Comparison of ENCODE assay signal across 23 mouse cellular contexts in genomic region chr1:143071781-143072382, GRCm38 (mm10).
A peak's percentile ranks its signal among the peaks of the same experiment; 100 is the strongest.
DNase-seq lines count a peak whose midpoint lies in the region; ATAC-seq lines count a peak whose summit lies in the region.
"Had no signal": no experiment of that assay in that cellular context is flagged by ENCODE, and none has a peak within 500 bp of the region (broad histone marks: within the 10 kb centered on the region; RNA-seq: fewer than 3 reads in every experiment).

No protein-coding gene starts in this region.

- no peak for ATAC-seq in embryonic facial prominence, embryonic 11.5 days (replicated peaks; ENCODE audit: insufficient number of reproducible peaks, low FRiP score, low TSS enrichment, low read depth)
- ATAC-seq in neural tube, embryonic 13.5 days (ENCODE audit: low read depth): peak; percentile 23; the same call in 1 of the 2 replicates
- ATAC-seq: forebrain, embryonic 14.5 days; forebrain, embryonic 16.5 days had no signal

- no peaks in the 10 kb centered on the region for H3K4me1 ChIP-seq in embryonic facial prominence, embryonic 11.5 days (ENCODE audit: control insufficient read depth, insufficient read depth, low read length)
- no peaks in the 10 kb centered on the region for H3K4me1 ChIP-seq in embryonic facial prominence, embryonic 10.5 days
- no peaks in the 10 kb centered on the region for H3K4me1 ChIP-seq in neural tube, embryonic 13.5 days (replicated peaks)
- H3K4me1 ChIP-seq: embryonic facial prominence, embryonic 13.5 days; embryonic facial prominence, embryonic 15.5 days; forebrain, embryonic 10.5 days; forebrain, embryonic 12.5 days had no signal

- H3K27ac ChIP-seq in embryonic facial prominence, embryonic 11.5 days (replicated peaks; ENCODE audit: low read depth, low read length): no peak overlapping the region
- no peak overlapping the region for H3K27ac ChIP-seq in embryonic facial prominence, embryonic 10.5 days (replicated peaks)
- no peak overlapping the region for H3K27ac ChIP-seq in neural tube, embryonic 13.5 days (replicated peaks)
- H3K27ac ChIP-seq: embryonic facial prominence, embryonic 13.5 days; embryonic facial prominence, embryonic 15.5 days; forebrain, embryonic 10.5 days; forebrain, embryonic 12.5 days had no signal

- no peaks in the 10 kb centered on the region for H3K9me3 ChIP-seq in embryonic facial prominence, embryonic 11.5 days (replicated peaks; ENCODE audit: control insufficient read depth, low read length)
- H3K9me3 ChIP-seq in embryonic facial prominence, embryonic 10.5 days: no peaks in the 10 kb centered on the region
- H3K9me3 ChIP-seq in neural tube, embryonic 13.5 days: no peaks in the 10 kb centered on the region
- H3K9me3 ChIP-seq: embryonic facial prominence, embryonic 13.5 days; embryonic facial prominence, embryonic 15.5 days; forebrain, embryonic 10.5 days; forebrain, embryonic 12.5 days had no signal

- no peak overlapping the region for H3K9ac ChIP-seq in embryonic facial prominence, embryonic 11.5 days (replicated peaks; ENCODE audit: low read length)
- no peak overlapping the region for H3K9ac ChIP-seq in neural tube, embryonic 13.5 days
- H3K9ac ChIP-seq: embryonic facial prominence, embryonic 13.5 days; embryonic facial prominence, embryonic 15.5 days; forebrain, embryonic 12.5 days had no signal

- no peak overlapping the region for H3K4me3 ChIP-seq in embryonic facial prominence, embryonic 11.5 days (ENCODE audit: low read depth, low read length)
- no peak overlapping the region for H3K4me3 ChIP-seq in embryonic facial prominence, embryonic 10.5 days
- no peak overlapping the region for H3K4me3 ChIP-seq in neural tube, embryonic 13.5 days
- H3K4me3 ChIP-seq: embryonic facial prominence, embryonic 13.5 days; embryonic facial prominence, embryonic 15.5 days; erythroblast, embryonic 14.5 days; forebrain, embryonic 10.5 days; forebrain, embryonic 12.5 days had no signal

- no peak overlapping the region for H3K4me2 ChIP-seq in embryonic facial prominence, embryonic 11.5 days (ENCODE audit: low read depth, low read length)
- no peak overlapping the region for H3K4me2 ChIP-seq in neural tube, embryonic 13.5 days
- H3K4me2 ChIP-seq: embryonic facial prominence, embryonic 13.5 days; embryonic facial prominence, embryonic 15.5 days; forebrain, embryonic 12.5 days had no signal

- no peaks in the 10 kb centered on the region for H3K36me3 ChIP-seq in embryonic facial prominence, embryonic 11.5 days (replicated peaks; ENCODE audit: control insufficient read depth, insufficient read depth, low read depth, low read length)
- no peaks in the 10 kb centered on the region for H3K36me3 ChIP-seq in embryonic facial prominence, embryonic 10.5 days (replicated peaks)
- H3K36me3 ChIP-seq in neural tube, embryonic 13.5 days: no peaks in the 10 kb centered on the region
- H3K36me3 ChIP-seq: embryonic facial prominence, embryonic 13.5 days; embryonic facial prominence, embryonic 15.5 days; forebrain, embryonic 10.5 days; forebrain, embryonic 12.5 days had no signal

- 71% methylated on average over 3 of the region's 3 CpGs for WGBS in embryonic facial prominence, embryonic 11.5 days
- 66% methylated on average over 3 of the region's 3 CpGs for WGBS in embryonic facial prominence, embryonic 10.5 days
- WGBS in neural tube, embryonic 13.5 days: 91% methylated on average over 3 of the region's 3 CpGs

- H3K27me3 ChIP-seq in embryonic facial prominence, embryonic 11.5 days (ENCODE audit: control insufficient read depth, insufficient read depth, low read length): no peaks in the 10 kb centered on the region
- no peaks in the 10 kb centered on the region for H3K27me3 ChIP-seq in embryonic facial prominence, embryonic 10.5 days (replicated peaks; ENCODE audit: low read depth, poor library complexity, severe bottlenecking)
- no peaks in the 10 kb centered on the region for H3K27me3 ChIP-seq in neural tube, embryonic 13.5 days
- H3K27me3 ChIP-seq: embryonic facial prominence, embryonic 13.5 days; embryonic facial prominence, embryonic 15.5 days; forebrain, embryonic 12.5 days had no signal

- peak; percentile 3 for DNase-seq in embryonic facial prominence, embryonic 11.5 days (ENCODE audit: low spot score)
- no peak for DNase-seq in embryonic facial prominence, embryonic 10.5 days (ENCODE audit: low spot score)
- no peak for DNase-seq in neural tube, embryonic 10.5 days (ENCODE audit: extremely low spot score, low spot score)
- DNase-seq in retina, postnatal 1 day: peak; percentile 52
- DNase-seq in retina, embryonic 14.5 days (ENCODE audit: low spot score): no peak
- no peak for DNase-seq in layer of hippocampus, postnatal 25 days (ENCODE audit: extremely low spot score in 1 of 2, low spot score in 1 of 2)
- DNase-seq: adrenal gland, adult 2 months; adrenal gland, postnatal 10 days; adrenal gland, postnatal 25 days; cerebellum, adult 11 months; cerebellum, adult 18-20 months; cerebellum, adult 8-10 months; cerebellum, adult 9-11 months; cerebellum, postnatal 14 days; cerebellum, postnatal 36 days had no signal

Comparison
In these comparisons a context has a peak if more than half of its experiments do, and no peak if none do; other contexts are left out.
1. DNase-seq: peak in embryonic facial prominence, embryonic 11.5 days (single experiment) and retina, postnatal 1 day (single experiment); none in embryonic facial prominence, embryonic 10.5 days (single experiment), neural tube, embryonic 10.5 days (single experiment), retina, embryonic 14.5 days (single experiment) and layer of hippocampus, postnatal 25 days (0 of 2).